Mouse (Mus musculus): ENCODE data around the gene Prkcsh.

Gene Prkcsh

DNA sequence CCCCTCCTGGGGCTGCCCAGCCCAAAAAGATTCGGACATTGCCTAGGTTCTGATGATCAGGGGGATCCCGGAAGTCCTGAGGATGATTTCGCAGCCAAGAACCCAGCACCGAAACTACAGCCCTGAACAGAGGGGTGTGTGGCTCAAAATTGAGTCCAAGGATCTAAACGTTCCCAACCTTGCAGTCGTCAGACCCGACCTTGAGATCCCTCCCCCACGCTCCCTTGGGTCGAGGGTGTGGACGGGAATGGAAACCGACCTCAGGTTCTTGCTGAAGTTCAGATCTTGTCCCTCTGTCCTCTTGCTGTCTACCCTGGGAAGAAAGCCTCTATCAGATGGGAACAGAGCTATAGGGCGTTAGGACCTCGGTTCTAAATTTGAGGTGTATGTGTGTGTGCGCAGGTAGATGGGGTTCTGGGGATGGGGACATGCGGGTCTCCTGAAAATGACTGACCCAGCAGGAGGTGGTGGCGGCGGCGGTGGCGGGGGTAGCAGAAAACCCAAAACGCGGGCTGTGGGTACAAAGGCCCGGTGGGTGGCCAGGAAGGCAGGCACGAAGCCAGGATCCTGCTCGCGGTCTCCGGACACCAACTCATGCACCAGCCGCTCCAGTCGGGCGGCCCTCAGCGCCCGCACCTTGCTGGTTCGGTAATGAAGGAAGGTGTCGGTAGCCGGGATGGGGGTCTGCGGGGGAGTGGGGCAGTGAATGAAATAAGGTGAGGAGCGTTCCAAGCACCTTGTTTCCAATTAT, 14.8 kb upstream of the Prkcsh start:
- in situ Hi-C loops (cut with MboI): no loop called here

DNA sequence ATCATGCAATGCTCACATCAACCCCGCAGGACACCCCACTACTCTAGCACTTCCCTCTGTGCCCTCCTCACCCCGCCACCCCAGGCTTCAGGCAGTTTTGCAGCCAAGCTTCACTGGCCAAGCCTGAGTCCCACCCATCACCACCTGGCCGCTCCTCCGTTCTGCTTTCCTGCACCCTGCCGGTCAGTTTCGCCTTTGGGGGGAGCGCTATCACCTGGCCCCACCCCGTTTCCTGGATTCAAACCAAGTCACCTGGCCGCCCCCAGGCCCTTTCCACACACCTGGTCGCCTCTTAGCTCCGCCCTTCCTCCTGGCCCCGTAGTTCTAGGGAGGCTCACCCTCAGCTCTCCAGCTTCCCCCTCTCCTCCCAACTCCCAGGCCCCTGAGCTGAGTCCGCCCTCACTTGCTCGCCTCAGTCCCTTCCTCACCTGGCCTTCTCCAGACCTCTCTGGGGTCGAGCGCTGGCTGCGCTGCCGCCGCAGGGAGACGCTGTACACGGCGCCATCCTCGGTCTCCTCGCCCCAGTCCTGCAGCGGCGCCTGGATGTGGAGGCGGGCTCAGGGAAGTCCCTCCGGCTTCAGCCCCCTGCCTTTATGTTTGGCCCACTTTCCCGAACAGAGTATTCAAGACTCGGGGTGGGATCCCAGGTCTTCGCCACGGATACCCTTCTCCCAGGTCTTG, 14.0 kb upstream of the Prkcsh start:
- in situ Hi-C loops (cut with MboI): no loop called here

DNA sequence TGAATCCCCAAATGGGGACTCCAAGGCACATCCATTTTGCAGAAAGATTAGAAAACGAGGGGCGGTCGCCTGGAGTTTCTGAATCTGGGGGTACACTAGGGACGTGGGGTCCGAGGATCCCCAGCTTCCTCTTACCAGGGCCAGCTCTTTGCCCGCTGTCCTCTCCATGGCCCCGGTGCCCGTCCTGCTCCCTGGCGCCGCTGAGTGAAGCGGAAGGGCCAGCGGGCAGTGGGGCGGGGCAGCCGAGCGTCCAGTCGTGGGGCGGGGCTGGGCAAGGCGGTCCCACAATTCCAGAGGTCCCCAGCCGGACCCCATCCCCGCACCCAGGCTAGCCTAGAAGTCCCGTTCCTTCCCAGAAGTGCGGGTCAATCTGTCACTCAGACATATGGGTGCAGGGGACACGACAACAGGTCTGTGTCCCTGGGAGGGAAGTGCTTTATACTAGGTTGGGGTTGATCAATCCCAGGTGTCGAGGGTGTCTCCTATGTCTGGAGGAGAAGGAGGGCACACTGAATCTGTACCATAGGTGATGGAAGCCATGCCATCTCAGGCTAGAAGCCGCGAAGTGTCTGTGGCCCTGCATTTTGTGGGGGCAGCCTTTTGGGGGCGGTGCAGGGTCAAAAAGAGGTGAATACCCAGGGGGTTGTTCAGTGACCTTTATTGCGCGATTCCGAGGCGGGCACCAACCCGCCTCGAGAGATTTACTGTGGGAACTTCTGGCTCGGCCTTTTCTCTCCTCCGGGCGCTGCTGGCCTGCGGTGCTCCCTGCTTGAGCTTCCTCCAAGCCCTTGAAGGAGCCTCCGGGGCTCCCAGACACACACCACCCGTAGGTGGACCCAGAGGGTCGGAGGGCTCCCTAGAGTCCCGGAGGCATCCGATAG, 13.1 kb upstream of the Prkcsh start, which contains the start of gene Rgl3:
Gene Rgl3, minus strand, starts transcription at position 217 of the 881 bp plus-strand sequence.
- in situ Hi-C loops (cut with MboI): no loop called here

DNA sequence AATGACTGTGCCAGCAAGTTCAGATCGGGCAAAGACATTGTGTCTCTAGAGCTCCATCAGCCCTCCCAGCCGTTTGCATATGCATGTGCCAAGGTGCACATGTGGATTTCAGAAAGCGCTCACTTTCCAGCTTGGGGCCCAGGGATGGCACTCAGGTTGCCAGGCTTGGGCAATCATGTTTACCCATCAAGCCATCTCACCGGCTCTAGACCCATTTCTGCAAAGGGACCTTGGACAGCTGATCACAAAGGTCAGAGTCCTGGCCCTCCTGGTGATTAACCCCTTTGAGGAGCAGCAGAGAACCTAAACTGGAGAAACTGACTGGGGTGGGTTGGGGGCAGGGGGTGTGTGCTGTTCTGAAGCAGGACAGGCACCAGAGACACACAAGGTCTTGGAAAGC, 10.4 kb upstream of the Prkcsh start:
- in situ Hi-C loops (cut with MboI): no loop called here

DNA sequence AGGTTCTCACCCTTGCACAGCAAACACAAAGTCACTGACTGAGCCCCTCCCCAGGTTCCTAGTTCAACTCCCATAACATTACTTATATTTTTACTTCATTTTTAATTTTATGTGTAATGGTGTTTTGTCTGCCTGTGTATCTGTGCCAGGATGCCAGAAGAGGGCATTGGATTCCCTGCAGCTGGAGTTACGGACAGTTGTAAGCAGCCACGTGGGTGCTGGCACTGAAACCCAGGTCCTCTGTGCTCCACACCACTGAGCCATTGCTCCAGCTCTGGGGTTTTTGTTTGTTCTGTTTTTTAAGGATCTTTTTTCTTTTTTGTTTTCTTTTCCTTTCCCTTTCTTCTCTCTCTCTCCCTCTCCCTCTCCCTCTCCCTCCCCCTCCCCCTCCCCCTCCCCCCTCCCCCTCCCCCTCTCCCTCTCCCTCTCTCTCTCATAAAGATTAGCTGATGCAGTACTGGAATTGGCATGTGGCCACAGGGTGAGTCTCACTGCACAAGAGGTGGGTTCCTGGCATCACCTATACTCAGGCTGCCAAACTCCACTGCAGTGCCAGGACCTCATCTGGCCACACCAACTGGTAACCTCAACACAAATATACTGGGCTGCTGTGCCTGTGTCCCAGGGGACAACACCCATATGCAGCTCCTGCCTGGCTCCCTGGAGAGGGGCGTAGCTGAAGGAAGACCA, 6.3 kb upstream of the Prkcsh start:
- in situ Hi-C loops (cut with MboI): no loop called here

DNA sequence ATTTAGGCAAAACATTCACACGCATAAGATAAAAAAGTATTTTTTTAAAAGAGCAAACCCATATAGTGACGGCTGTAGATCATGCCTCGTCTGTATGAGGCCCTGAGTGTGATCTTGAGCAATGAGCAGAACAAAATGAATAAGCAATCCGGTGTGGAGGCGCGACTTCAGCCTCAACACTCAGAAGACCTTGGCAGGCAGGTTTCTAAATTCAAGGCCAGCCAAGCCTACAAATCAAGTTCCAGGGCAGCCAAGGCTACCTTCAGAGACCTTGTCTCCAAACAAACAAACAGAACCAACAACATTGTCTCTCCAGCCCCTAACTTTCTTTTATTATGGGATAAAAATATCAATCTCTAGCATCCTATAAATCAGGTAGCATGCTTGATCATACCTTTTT, 2.3 kb upstream of the Prkcsh start:
- in situ Hi-C loops (cut with MboI): no loop called here

DNA sequence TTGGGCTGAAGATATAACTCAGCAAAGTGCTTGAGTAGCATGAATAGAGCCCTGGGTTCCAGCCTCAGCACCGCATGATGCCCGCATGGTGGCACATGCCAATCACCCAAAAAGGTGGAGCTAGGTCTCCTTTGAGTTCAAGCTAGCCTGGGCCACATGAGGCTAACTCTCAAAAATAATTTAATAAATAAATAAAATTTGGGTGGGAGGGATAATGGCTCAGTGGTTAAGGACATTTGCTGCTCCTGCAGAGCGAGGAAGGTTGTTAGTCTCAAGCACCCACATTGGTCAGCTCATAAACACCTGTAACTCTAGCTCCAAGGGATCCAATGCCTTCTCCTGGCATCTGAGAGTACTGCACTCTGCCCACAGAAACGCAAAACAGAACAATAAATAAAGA, 973 bp upstream of the Prkcsh start:
- in situ Hi-C loops (cut with MboI): no loop called here

DNA sequence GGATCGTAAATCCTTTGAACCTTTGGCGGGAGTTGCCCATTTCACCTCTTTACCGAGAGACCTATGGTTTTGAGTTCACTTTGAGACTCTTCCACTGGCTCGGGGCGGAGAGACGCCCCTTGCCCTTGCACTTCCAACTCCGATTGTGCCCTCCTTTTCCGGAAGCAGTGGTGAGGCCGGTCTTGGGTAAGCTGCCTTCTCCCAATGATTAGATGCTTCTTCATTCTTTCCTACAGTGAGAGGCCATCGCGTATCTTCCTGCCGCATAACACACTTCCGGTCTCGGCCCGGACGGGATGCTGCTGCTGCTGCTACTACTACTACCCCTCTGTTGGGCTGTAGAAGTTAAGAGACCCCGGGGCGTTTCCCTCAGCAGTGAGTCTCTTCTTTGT, 553 bp downstream of the Prkcsh start:
- in situ Hi-C loops (cut with MboI): no loop called here

DNA sequence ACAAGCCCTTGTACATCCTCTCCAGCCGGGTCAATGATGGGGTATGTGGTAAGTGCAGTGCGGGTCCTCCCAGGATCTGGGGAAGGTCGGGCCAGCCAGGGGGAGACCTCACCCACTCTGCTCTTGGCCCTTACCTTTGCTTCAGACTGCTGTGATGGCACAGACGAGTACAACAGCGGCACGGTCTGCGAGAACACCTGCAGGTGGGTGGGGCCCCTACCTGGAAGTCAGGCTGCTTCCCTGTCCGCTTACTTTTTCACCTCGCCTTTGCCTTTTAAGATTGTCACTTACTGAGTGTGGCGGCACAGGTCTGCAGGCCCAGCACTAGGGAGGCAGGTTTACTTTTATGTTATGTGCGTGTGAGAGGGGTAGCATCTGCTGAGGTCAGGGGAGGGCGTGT, 1.9 kb downstream of the Prkcsh start:
- in situ Hi-C loops (cut with MboI): no loop called here

DNA sequence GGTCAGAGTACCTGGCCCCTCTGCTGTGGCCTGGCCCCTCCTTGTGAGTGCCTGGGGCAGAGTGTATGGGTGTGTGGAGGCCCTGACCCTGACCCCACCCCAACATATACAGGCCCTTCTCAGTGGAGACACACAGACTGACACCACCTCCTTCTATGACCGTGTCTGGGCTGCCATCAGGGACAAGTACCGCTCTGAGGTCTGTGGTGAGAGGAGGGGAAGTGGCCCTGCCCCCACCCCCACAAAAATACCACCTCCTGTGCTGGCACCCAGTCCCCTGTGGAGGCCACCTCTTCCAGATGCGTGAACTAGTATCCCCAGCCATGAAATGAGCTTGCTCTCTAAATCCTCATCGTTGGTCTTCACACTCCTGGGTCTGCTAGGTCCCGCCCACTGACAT, 8.4 kb downstream of the Prkcsh start:
- in situ Hi-C loops (cut with MboI): no loop called here

DNA sequence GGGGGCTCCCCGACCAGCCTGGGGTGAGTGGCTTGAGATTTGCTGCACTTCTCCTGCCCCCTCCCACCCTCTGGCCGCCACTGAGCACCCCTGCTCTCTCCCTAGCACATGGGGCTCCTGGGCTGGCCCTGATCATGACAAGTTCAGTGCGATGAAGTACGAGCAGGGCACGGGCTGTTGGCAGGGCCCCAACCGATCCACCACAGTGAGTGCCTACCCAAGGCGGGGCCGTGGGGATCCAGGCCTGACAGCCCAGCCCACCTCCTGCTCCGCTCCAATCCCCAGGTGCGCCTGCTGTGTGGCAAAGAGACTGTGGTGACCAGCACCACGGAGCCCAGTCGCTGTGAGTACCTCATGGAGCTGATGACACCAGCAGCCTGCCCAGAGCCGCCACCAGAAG, 10.1 kb downstream of the Prkcsh start:
- in situ Hi-C loops (cut with MboI): no loop called here

DNA sequence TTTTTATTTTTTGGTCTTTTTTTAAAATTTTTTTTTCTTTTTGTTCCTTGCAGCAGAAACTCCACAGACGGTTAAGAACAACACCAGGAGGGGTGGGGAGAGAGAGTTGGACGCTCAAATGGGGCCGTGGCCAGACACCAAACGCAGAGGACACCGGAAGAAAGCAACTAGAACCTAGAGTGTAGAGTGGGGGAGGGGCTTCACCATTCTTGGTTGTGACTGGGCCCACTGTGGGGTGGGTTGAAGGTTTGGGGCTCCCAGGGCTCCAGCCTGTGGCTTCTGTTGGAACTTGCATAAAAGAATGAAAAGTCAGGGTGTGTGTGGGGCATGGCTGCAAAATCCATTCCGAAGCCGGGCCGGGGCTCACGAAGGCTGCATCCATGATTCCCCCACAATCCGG, 13.6 kb downstream of the Prkcsh start:
- in situ Hi-C loops (cut with MboI): no loop called here

DNA sequence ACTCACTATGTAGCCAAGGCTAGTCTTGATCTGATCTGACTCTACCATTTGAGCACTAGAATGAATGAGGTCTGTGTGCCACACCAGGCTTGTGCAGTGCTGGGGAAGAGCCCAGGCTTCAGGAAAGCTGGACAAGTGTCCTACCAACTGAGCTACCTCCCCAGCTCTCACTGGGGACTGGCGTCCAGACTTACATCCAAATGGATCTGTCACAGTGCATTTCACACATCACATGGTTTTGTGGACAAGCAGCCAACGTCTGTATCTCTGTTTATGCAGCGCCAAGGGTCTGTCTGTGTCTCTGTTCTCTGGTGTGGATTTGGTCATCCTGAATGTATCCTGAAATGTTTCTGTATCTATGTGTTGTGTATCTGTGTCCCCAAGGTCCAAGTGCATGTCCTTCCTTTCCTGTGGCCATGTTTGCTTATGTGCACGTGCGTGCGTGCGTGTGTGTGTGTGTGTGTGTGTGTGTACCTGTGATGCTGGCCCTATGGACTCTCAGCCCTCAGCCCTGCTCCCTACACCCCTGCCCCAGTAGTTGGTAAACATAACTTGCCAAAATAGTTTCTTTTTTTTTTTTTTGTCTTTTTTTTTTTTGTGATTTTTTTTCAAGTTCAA, 14.7 kb downstream of the Prkcsh start:
- in situ Hi-C loops (cut with MboI): no loop called here

DNA sequence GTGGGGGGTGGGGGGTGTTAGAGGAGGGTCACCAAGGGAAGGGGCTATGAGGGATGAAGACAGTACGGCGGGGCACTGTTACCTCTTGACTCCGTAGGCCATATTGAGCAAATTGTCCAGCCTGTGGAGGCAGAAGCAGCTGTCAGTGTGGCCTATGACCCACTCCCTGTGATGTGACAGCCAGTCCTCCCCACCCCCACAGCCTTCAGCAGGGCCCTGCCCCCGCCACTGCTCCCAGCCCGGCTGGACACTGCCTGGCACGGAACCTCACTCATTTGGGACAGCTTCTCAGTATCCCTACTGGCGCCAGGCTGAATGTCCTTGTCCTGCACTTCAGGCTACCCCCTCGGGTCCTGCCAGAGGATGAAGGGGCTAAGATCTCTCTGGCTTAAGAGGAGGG, 22.0 kb downstream of the Prkcsh start:
- in situ Hi-C loops (cut with MboI): no loop called here

DNA sequence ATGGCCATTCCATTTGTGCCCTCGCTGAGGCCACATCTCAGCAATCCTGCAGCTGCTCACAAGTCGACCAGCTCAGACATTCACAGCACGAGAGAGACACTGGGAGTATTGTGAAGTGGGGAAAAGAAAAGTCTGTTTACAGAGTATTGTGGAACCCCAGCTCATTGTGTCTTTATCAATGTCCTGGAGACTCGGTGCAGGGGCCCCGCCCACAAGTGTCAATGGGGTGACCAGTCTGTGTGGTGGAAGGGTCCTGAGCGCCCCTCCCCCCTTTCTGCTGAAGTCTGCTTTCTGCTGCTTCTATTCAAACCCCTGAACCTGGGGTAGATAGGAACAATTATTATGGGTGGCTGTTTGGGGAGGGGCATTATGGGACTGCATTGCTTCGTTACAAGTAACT, 25.9 kb downstream of the Prkcsh start:
- in situ Hi-C loops (cut with MboI): no loop called here

DNA sequence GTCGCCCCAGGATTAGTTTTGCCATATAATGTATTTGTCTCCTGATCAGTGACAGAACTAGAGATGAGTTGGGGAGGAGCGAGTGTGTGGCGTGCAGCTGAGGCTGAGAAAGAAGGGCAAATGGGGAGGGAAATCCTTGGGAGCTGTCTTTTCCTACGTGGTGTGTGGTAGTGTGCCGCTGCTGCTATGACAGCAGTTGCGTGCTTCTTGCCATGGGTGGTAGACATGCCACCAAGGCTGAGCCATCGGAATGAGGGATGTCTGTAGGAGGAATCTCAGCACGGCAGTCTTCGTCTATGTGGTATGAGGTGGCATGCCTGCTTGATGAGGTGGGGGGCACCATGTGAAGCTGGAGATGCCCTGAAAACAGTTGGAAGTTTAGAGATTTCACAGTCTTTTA, 27.8 kb downstream of the Prkcsh start:
- in situ Hi-C loops (cut with MboI): no loop called here

DNA sequence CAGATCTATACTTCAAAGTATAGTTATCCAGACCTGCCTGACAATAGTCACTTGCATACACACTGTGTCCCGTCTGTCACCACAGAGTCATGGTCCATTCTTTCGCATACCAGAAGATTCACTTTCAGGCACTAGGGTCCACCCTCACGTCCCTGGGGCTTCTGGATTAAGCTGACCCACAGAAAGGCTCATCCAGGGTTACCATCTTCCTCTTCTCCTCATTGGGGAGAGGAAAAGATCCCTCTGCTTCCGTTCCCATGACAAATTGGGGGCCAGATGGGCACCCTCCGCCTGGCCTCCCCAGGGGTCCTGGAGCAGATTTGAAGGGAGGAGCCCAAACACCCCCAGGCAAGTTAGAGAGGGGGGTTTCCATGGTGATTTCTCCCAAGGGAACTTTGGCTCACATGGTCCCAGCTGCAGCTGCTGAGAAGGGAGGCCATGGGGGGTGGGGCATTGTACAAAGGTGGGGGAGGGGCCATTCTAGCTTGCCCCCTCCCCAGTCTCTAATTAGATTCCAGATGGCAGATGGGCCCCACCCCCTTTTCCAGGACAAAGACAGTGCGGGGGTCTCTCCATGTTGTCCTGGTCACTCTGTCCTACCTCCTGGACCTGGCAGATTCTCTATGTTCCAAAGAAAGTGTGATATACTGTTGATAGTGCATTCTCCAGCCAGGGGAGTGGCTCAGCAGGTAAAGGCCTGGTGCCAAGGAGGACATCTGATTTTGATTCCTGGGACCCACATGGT, 32.9 kb downstream of the Prkcsh start:
- in situ Hi-C loops (cut with MboI): no loop called here

DNA sequence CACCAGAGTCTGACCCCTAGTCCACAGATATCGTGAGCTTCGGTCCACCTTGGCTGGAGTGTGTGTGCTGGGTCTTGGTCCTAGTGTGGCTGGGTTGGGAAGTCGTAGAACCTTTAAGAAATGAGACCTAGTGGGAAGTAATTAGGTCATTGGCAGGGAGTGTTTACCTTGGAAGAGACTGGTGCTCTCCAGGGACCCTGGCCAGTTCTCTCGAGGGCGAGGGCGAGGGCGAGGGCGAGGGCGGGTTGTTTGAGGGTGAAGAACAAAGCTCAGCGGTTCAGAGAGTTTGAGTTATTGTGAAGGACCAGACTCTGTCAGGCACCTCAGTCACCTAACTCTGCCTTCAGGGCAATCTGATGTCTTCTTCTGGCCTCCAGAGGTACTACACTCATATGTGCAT, 35.2 kb downstream of the Prkcsh start:
- in situ Hi-C loops (cut with MboI): no loop called here

DNA sequence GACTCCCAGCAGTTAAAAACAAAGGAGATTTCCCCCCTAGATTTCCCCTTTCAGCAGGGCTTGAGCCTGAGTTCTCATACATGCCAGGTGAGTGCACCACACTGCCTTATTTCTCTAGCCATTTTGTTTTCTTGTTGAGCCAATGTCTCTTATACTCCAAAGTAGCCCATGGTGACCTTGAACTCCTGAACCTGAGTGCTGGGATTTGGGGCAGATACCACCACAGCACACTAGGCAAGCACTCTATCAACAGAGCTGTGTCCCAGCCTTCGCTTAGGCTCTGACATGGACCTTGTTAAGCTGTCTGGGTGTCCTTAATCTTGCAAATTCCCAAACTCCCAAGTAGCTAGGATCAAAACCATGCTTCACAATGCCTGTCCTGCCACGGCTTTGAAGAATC, 39.2 kb downstream of the Prkcsh start:
- in situ Hi-C loops (cut with MboI): no loop called here

DNA sequence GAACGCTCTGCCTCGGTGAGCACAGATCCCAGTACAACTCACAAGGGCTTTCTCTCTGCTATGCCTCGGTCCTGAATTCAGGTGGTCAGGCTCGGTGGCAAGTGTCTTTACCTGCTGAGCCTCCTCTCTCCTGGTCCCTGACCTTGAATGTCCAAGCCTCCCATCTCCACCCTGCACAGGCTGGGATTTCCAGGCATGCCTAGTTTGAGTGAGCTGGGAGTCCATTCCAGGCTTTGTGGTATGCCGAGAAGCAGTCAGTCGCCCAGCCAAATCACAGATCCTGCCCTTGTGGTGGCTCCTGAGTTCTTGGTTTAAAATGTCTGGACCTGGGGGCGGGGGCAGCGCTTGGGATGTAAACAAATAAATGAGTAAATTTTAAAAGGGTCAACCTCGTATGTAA, 44.7 kb downstream of the Prkcsh start:
- in situ Hi-C loops (cut with MboI): no loop called here

DNA sequence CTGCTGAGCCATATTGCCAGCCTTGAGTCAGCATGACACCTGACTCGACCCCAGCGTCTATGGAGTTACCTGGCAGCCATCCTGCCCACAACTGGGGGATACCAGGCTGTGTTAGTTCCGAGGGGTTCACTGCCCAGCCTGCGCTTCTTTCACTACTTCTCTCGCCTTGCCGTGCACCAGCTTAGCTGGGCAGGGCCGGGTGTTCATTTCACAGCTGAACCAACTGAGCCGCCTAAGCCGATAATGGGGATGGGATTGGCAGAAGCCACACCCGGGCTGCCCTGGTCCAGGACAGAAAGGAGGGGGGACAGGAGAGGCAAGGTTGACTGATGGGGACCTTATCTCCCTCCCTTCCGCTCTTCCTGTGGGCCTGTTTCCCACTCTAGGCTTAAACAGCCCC, 46.7 kb downstream of the Prkcsh start:
- in situ Hi-C loops (cut with MboI): no loop called here
